Mouse (Mus musculus): ENCODE measurements at regions not wholly inside any gene's neighbourhood (a gene's known extent, or its start where the extent isn't known, plus 50 kb on each side); places are given as distances from the start of the nearest gene placed in this dataset.

GRCm38 (mm10) chr11:113005895-113006294, 223.9 kb downstream of the Sox9 start:
- Histone ChIP-seq H3K4me1 (ENCODE audit: control insufficient read depth, insufficient read depth, low read length) (peaks cover 4% of the 10 kb centered on the region; the same call in 1 of the 2 replicates), H3K4me3 (replicated peaks; ENCODE audit: extremely low read depth, low read depth, low read length) (no peak overlapping the region)
- no peak for DNase-seq
- no peak for TF ChIP-seq POLR2A (IDR thresholded peaks at IDR 0.05; ENCODE audit: borderline replicate concordance, extremely low read depth, low read depth, low read length)
- no peak for TF ChIP-seq CTCF (IDR thresholded peaks at IDR 0.05; ENCODE audit: insufficient read depth, low read length)
- WGBS, result 58% methylated on average over 9 of the region's 9 CpGs

- WGBS, result 57% methylated on average over 4 of the region's 4 CpGs
- Histone ChIP-seq H3K4me3 (replicated peaks; ENCODE audit: extremely low read depth, low read depth, low read length) (no peak overlapping the region), H3K4me1 (ENCODE audit: control insufficient read depth, insufficient read depth, low read length) (peaks cover 4% of the 10 kb centered on the region; the same call in 1 of the 2 replicates)
- DNase-seq, result no peak
- TF ChIP-seq CTCF (IDR thresholded peaks at IDR 0.05; ENCODE audit: insufficient read depth, low read length) (no peak), POLR2A (IDR thresholded peaks at IDR 0.05; ENCODE audit: borderline replicate concordance, extremely low read depth, low read depth, low read length) (no peak)
Measured at GRCm38 (mm10) chr11:113008521-113008920, 226.5 kb downstream of the Sox9 start.

GRCm38 (mm10) chr11:113009376-113009775, 227.4 kb downstream of the Sox9 start:
- peaks cover 4% of the 10 kb centered on the region; the same call in 1 of the 2 replicates for H3K4me1 ChIP-seq (ENCODE audit: control insufficient read depth, insufficient read depth, low read length)
- 86% methylated on average over 6 of the region's 6 CpGs for WGBS
- TF ChIP-seq POLR2A (IDR thresholded peaks at IDR 0.05; ENCODE audit: borderline replicate concordance, extremely low read depth, low read depth, low read length) (no peak), CTCF (IDR thresholded peaks at IDR 0.05; ENCODE audit: insufficient read depth, low read length) (no peak)
- H3K4me3 ChIP-seq (replicated peaks; ENCODE audit: extremely low read depth, low read depth, low read length), result no peak overlapping the region
- DNase-seq, result no peak

- DNase-seq, result no peak
- 91% methylated on average over 5 of the region's 5 CpGs for WGBS
- no peak for TF ChIP-seq CTCF (IDR thresholded peaks at IDR 0.05; ENCODE audit: insufficient read depth, low read length)
- no peak for TF ChIP-seq POLR2A (IDR thresholded peaks at IDR 0.05; ENCODE audit: borderline replicate concordance, extremely low read depth, low read depth, low read length)
Measured at GRCm38 (mm10) chr11:113010906-113011305, 228.9 kb downstream of the Sox9 start.

GRCm38 (mm10) chr11:113014186-113015010, 232.4 kb downstream of the Sox9 start:
- TF ChIP-seq CTCF (IDR thresholded peaks at IDR 0.05; ENCODE audit: insufficient read depth, low read length) (no peak), POLR2A (IDR thresholded peaks at IDR 0.05; ENCODE audit: borderline replicate concordance, extremely low read depth, low read depth, low read length) (no peak)
- Histone ChIP-seq H3K4me1 (ENCODE audit: control insufficient read depth, insufficient read depth, low read length) (no peaks in the 10 kb centered on the region), H3K4me3 (replicated peaks; ENCODE audit: extremely low read depth, low read depth, low read length) (no peak overlapping the region)
- no peak for DNase-seq
- WGBS, result 80% methylated on average over 10 of the region's 10 CpGs

More at GRCm38 (mm10) chr11:113010906-113011305, 228.9 kb downstream of the Sox9 start:
- Histone ChIP-seq H3K4me3 (replicated peaks; ENCODE audit: extremely low read depth, low read depth, low read length) (no peak overlapping the region), H3K4me1 (ENCODE audit: control insufficient read depth, insufficient read depth, low read length) (peaks cover 4% of the 10 kb centered on the region; the same call in 1 of the 2 replicates)

- TF ChIP-seq CTCF (IDR thresholded peaks at IDR 0.05; ENCODE audit: insufficient read depth, low read length) (no peak), POLR2A (IDR thresholded peaks at IDR 0.05; ENCODE audit: borderline replicate concordance, extremely low read depth, low read depth, low read length) (no peak)
Measured at GRCm38 (mm10) chr11:113015686-113016304, 233.8 kb downstream of the Sox9 start.

GRCm38 (mm10) chr11:113016801-113017715, 235.0 kb downstream of the Sox9 start:
- 95% methylated on average over 7 of the region's 7 CpGs for WGBS
- no peak for DNase-seq
- TF ChIP-seq POLR2A (IDR thresholded peaks at IDR 0.05; ENCODE audit: borderline replicate concordance, extremely low read depth, low read depth, low read length), result no peak
- TF ChIP-seq CTCF (IDR thresholded peaks at IDR 0.05; ENCODE audit: insufficient read depth, low read length), result no peak
- Histone ChIP-seq H3K4me1 (ENCODE audit: control insufficient read depth, insufficient read depth, low read length) (no peaks in the 10 kb centered on the region), H3K4me3 (replicated peaks; ENCODE audit: extremely low read depth, low read depth, low read length) (no peak overlapping the region)

More at GRCm38 (mm10) chr11:113015686-113016304, 233.8 kb downstream of the Sox9 start:
- Histone ChIP-seq H3K4me1 (ENCODE audit: control insufficient read depth, insufficient read depth, low read length) (no peaks in the 10 kb centered on the region), H3K4me3 (replicated peaks; ENCODE audit: extremely low read depth, low read depth, low read length) (no peak overlapping the region)
- DNase-seq, result no peak
- WGBS, result 54% methylated on average over 13 of the region's 13 CpGs

GRCm38 (mm10) chr11:113021533-113021932, 239.5 kb downstream of the Sox9 start:
- WGBS, result 52% methylated on average over 4 of the region's 4 CpGs
- no peak for TF ChIP-seq CTCF (IDR thresholded peaks at IDR 0.05; ENCODE audit: insufficient read depth, low read length)
- TF ChIP-seq POLR2A (IDR thresholded peaks at IDR 0.05; ENCODE audit: borderline replicate concordance, extremely low read depth, low read depth, low read length), result no peak
- Histone ChIP-seq H3K4me1 (ENCODE audit: control insufficient read depth, insufficient read depth, low read length) (no peaks in the 10 kb centered on the region), H3K4me3 (replicated peaks; ENCODE audit: extremely low read depth, low read depth, low read length) (no peak overlapping the region)
- DNase-seq, result no peak

GRCm38 (mm10) chr11:113026994-113027393, 245.0 kb downstream of the Sox9 start:
- DNase-seq, result no peak
- no peak overlapping the region for H3K4me3 ChIP-seq (replicated peaks; ENCODE audit: extremely low read depth, low read depth, low read length)
- no peak for TF ChIP-seq CTCF (IDR thresholded peaks at IDR 0.05; ENCODE audit: insufficient read depth, low read length)
- no peak for TF ChIP-seq POLR2A (IDR thresholded peaks at IDR 0.05; ENCODE audit: borderline replicate concordance, extremely low read depth, low read depth, low read length)
- no peaks in the 10 kb centered on the region for H3K4me1 ChIP-seq (ENCODE audit: control insufficient read depth, insufficient read depth, low read length)
- 39% methylated on average over 6 of the region's 6 CpGs for WGBS
